In the genomic region with DNA sequence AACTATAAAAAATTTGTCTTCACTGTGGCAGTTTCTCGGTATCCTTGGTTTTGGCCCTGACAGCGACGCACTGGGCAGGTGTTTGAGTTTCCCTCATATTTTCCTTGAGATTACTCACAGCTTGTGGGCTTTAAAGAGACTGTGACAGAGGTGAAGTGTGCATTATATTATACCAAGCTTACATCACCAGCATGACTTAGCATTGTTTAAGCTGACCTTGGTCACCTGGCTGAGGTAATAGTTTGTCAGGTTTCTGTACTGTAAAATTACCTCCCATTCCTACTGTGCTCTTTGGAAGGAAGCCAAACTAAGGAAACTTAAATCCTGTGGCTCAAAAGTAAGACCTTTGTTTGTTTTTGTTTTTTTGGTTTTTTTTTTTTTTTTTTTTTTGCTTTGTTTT, we compare ENCODE assay signal across 8 mouse cellular contexts.
A peak's percentile ranks its signal among the peaks of the same experiment; 100 is the strongest.
DNase-seq lines count a peak whose midpoint lies in the region; ATAC-seq and TF ChIP-seq lines count a peak whose summit lies in the region.

No protein-coding gene starts in this region.

- peak overlapping the region; percentile 54; the same call in 1 of the 2 replicates for H3K4me3 ChIP-seq in kidney, embryonic 15.5 days (replicated peaks)
- H3K4me3 ChIP-seq in embryonic facial prominence, embryonic 14.5 days (ENCODE audit: low read depth, low read length): no peak overlapping the region; the same call in 1 of the 2 replicates
- no peak overlapping the region; the same call in 1 of the 2 replicates for H3K4me3 ChIP-seq in intestine, embryonic 16.5 days (ENCODE audit: low read length)
- no peak overlapping the region for H3K4me3 ChIP-seq in myocyte

- peaks cover 29% of the 10 kb centered on the region for H3K36me3 ChIP-seq in kidney, embryonic 15.5 days
- peaks cover 14% of the 10 kb centered on the region for H3K36me3 ChIP-seq in embryonic facial prominence, embryonic 14.5 days (ENCODE audit: control insufficient read depth, insufficient read depth, low read length)
- H3K36me3 ChIP-seq in intestine, embryonic 16.5 days (ENCODE audit: control insufficient read depth, insufficient read depth, low read length): no peaks in the 10 kb centered on the region
- peaks cover 6% of the 10 kb centered on the region for H3K36me3 ChIP-seq in myocyte (ENCODE audit: control insufficient read depth, insufficient read depth)

- no peak for ATAC-seq in kidney, embryonic 15.5 days (replicated peaks; ENCODE audit: low FRiP score)
- ATAC-seq in embryonic facial prominence, embryonic 14.5 days (ENCODE audit: low read depth): no peak
- ATAC-seq in intestine, embryonic 16.5 days: peak; percentile 26; the same call in 1 of the 2 replicates

- H3K27me3 ChIP-seq in kidney, embryonic 15.5 days: no peaks in the 10 kb centered on the region
- no peaks in the 10 kb centered on the region for H3K27me3 ChIP-seq in embryonic facial prominence, embryonic 14.5 days (replicated peaks; ENCODE audit: control insufficient read depth, insufficient read depth, low read length)
- H3K27me3 ChIP-seq in intestine, embryonic 16.5 days (replicated peaks; ENCODE audit: control insufficient read depth, insufficient read depth, low read length): no peaks in the 10 kb centered on the region
- no peaks in the 10 kb centered on the region for H3K27me3 ChIP-seq in myocyte (ENCODE audit: control insufficient read depth, insufficient read depth, insufficient read length)

- peaks cover 54% of the 10 kb centered on the region for H3K79me2 ChIP-seq in myocyte (ENCODE audit: control insufficient read depth, insufficient read depth)

- H3K9me3 ChIP-seq in kidney, embryonic 15.5 days (replicated peaks): no peaks in the 10 kb centered on the region
- H3K9me3 ChIP-seq in embryonic facial prominence, embryonic 14.5 days (ENCODE audit: control insufficient read depth, low read length): no peaks in the 10 kb centered on the region
- H3K9me3 ChIP-seq in intestine, embryonic 16.5 days (ENCODE audit: control insufficient read depth, low read length): no peaks in the 10 kb centered on the region

- TF ChIP-seq POLR2A in myocyte (IDR thresholded peaks at IDR 0.05; ENCODE audit: insufficient read length, low read depth): no peak

- H3K4me1 ChIP-seq in kidney, embryonic 15.5 days: peaks cover 40% of the 10 kb centered on the region
- H3K4me1 ChIP-seq in embryonic facial prominence, embryonic 14.5 days (ENCODE audit: control insufficient read depth, insufficient read depth, low read length): peaks cover 23% of the 10 kb centered on the region
- peaks cover 27% of the 10 kb centered on the region for H3K4me1 ChIP-seq in intestine, embryonic 16.5 days (ENCODE audit: control insufficient read depth, insufficient read depth, low read length)

- 53% methylated on average over 3 of the region's 3 CpGs for whole genome bisulfite sequencing in kidney, embryonic 15.5 days
- 45% methylated on average over 3 of the region's 3 CpGs for WGBS in embryonic facial prominence, embryonic 14.5 days
- 38% methylated on average over 3 of the region's 3 CpGs for WGBS in intestine, embryonic 16.5 days

- H3K27ac ChIP-seq in kidney, embryonic 15.5 days: peak overlapping the region; percentile 100
- no peak overlapping the region; the same call in 1 of the 2 replicates for H3K27ac ChIP-seq in embryonic facial prominence, embryonic 14.5 days (replicated peaks; ENCODE audit: low read depth, low read length)
- peak overlapping the region; percentile 47 for H3K27ac ChIP-seq in intestine, embryonic 16.5 days (ENCODE audit: low read length)

- peak overlapping the region; percentile 44; the same call in 1 of the 2 replicates for H3K9ac ChIP-seq in kidney, embryonic 15.5 days
- H3K9ac ChIP-seq in embryonic facial prominence, embryonic 14.5 days (ENCODE audit: low read depth, low read length): no peak overlapping the region
- H3K9ac ChIP-seq in intestine, embryonic 16.5 days (ENCODE audit: low read depth, low read length): no peak overlapping the region

- no peak overlapping the region for H3ac ChIP-seq in myocyte (ENCODE audit: control insufficient read depth, insufficient read length)

- peak overlapping the region; percentile 72 for H3K4me2 ChIP-seq in kidney, embryonic 15.5 days
- peak overlapping the region; percentile 74; the same call in 1 of the 2 replicates for H3K4me2 ChIP-seq in embryonic facial prominence, embryonic 14.5 days (ENCODE audit: low read depth, low read length)
- peak overlapping the region; percentile 64 for H3K4me2 ChIP-seq in intestine, embryonic 16.5 days (ENCODE audit: low read depth, low read length)
- peak overlapping the region; percentile 35 for H3K4me2 ChIP-seq in myocyte (ENCODE audit: low read depth)

- no peak for DNase-seq in kidney, postnatal 10 days
- peak; percentile 35 for DNase-seq in embryonic facial prominence, embryonic 14.5 days (ENCODE audit: low spot score)
- no peak for DNase-seq in cerebellum, postnatal 14 days
- DNase-seq in left cerebral cortex, adult 9 months (ENCODE audit: low spot score in 2 of 2): no peak
- DNase-seq in right cerebral cortex, postnatal 14 days: no peak

TF ChIP-seq in myocyte, 11 proteins besides CTCF, POLR2A, EP300 and RAD21:
- TF ChIP-seq MYOG (IDR thresholded peaks at IDR 0.05; ENCODE audit: control insufficient read depth in 1 of 3, insufficient read depth in 1 of 3, insufficient read length in 2 of 3, low read depth in 2 of 3): no peak
- no peak for TF ChIP-seq MAX (IDR thresholded peaks at IDR 0.05; ENCODE audit: low read depth)
- no peak for TF ChIP-seq USF1 (IDR thresholded peaks at IDR 0.05; ENCODE audit: low read depth)
- no peak for TF ChIP-seq SRF (IDR thresholded peaks at IDR 0.05; ENCODE audit: control insufficient read depth, insufficient read length, low read depth)
- TF ChIP-seq MYOD1 (IDR thresholded peaks at IDR 0.05; ENCODE audit: control insufficient read depth in 1 of 3, insufficient read length in 2 of 3, low read depth in 2 of 3): no peak
- TF ChIP-seq POLR2AphosphoS2 (IDR thresholded peaks at IDR 0.05; ENCODE audit: insufficient read length, low read depth): no peak
- no peak for TF ChIP-seq REST (IDR thresholded peaks at IDR 0.05; ENCODE audit: insufficient read depth, insufficient read length)
- no peak for TF ChIP-seq CEBPB (IDR thresholded peaks at IDR 0.05; ENCODE audit: insufficient read depth, poor library complexity, severe bottlenecking)
- no peak for TF ChIP-seq TCF12 (IDR thresholded peaks at IDR 0.05; ENCODE audit: insufficient read depth, poor library complexity, severe bottlenecking)
- TF ChIP-seq TCF3 (IDR thresholded peaks at IDR 0.05; ENCODE audit: insufficient read length, low read depth): no peak
- TF ChIP-seq E2F4 (IDR thresholded peaks at IDR 0.05; ENCODE audit: insufficient read depth): no peak
TF ChIP-seq in myocyte: peak in this region for 0.
